Mouse (Mus musculus): ENCODE measurements around the gene Usp50. TPM values are rescaled to one million over a fixed set of nuclear protein-coding genes. Genes with fewer than 3 reads are reported as not detected.
A peak's percentile ranks its signal among the peaks of the same experiment; 100 is the strongest.

The Usp50 gene
- total and polyA plus RNA-seq, 3 experiments: 0.37 to 3.2 (median 0.89) TPM

- Histone ChIP-seq H3K79me2 (replicated peaks; ENCODE audit: control insufficient read depth, extremely low read depth, insufficient read depth, poor library complexity, severe bottlenecking) (peaks cover 22% of the 10 kb centered on the region), H3K27me3 (replicated peaks) (no peaks in the 10 kb centered on the region), H3K9ac (ENCODE audit: insufficient read depth, low read depth) (no peak overlapping the region), H3K4me1 (ENCODE audit: control insufficient read depth in 1 of 2, insufficient read depth in 2 of 2) (peaks cover 0 to 21% of the 10 kb centered on the region in 2 experiments; a peak in 2 of 4 replicates), H3K27ac (ENCODE audit: insufficient read depth, low read depth) (no peak overlapping the region), H3K4me3 (replicated peaks in 1 of 3; ENCODE audit: low read depth in 2 of 3, low read length in 2 of 3, poor library complexity in 1 of 3) (no peak overlapping the region), H3K9me3 (replicated peaks; ENCODE audit: low read length) (no peaks in the 10 kb centered on the region), H3K4me2 (ENCODE audit: insufficient read depth, low read depth, poor library complexity, severe bottlenecking) (no peak overlapping the region), H3K36me3 (replicated peaks in 1 of 2; ENCODE audit: control insufficient read depth in 1 of 2, insufficient read depth in 1 of 2, low read length in 1 of 2) (peaks cover 7 to 37% of the 10 kb centered on the region in 2 experiments)
- DNase-seq (ENCODE audit: extremely low read depth): no peak
- dilution Hi-C loops (cut with MboI; ENCODE audit: extremely low pct_ligation_motif_present, extremely low pct_unique_long_range_greater_than_20kb, low sequenced_read_pairs): no loop called here
- no peak for TF ChIP-seq ZC3H11A (IDR thresholded peaks at IDR 0.05; ENCODE audit: low read depth, low read length)
- no peak for TF ChIP-seq MEF2A (IDR thresholded peaks at IDR 0.05; ENCODE audit: borderline replicate concordance, low read depth, low read length)
- TF ChIP-seq CHD2 (IDR thresholded peaks at IDR 0.05; ENCODE audit: low read length): no peak
- no peak for TF ChIP-seq MAZ (IDR thresholded peaks at IDR 0.05; ENCODE audit: low read depth, low read length)
- no peak for TF ChIP-seq ZMIZ1 (IDR thresholded peaks at IDR 0.05; ENCODE audit: low read depth, low read length)
- in situ Hi-C loops (cut with MboI; ENCODE audit: low pct_ligation_motif_present, low pct_unique_long_range_greater_than_20kb, low sequenced_read_pairs): no loop called here
Measured at GRCm38 (mm10) chr2:126712526-126712925, 70.7 kb downstream of the Usp50 start.

GRCm38 (mm10) chr2:126708361-126708760 lies 74.9 kb downstream of the Usp50 start:
- TF ChIP-seq ELF1 (IDR thresholded peaks at IDR 0.05; ENCODE audit: low read depth, low read length): no peak
- no peak for TF ChIP-seq RCOR1 (conservative IDR thresholded peaks at IDR 0.05; ENCODE audit: low read depth, low read length)
- no peak for TF ChIP-seq MAX (IDR thresholded peaks at IDR 0.05; ENCODE audit: low read length)
- no peak for TF ChIP-seq JUND (conservative IDR thresholded peaks at IDR 0.05; ENCODE audit: low read depth, low read length)
- no peak for TF ChIP-seq MXI1 (IDR thresholded peaks at IDR 0.05; ENCODE audit: low read depth, low read length)
- H3K4me3 ChIP-seq (replicated peaks in 1 of 3; ENCODE audit: low read depth in 2 of 3, low read length in 2 of 3, poor library complexity in 1 of 3): peak overlapping the region in 2 of 3 experiments; percentile 82 to 99
- peaks cover 25% of the 10 kb centered on the region for H3K79me2 ChIP-seq (replicated peaks; ENCODE audit: control insufficient read depth, extremely low read depth, insufficient read depth, poor library complexity, severe bottlenecking)
- H3K9ac ChIP-seq (ENCODE audit: insufficient read depth, low read depth): peak overlapping the region; percentile 69
- no peak for DNase-seq (ENCODE audit: extremely low read depth)
- dilution Hi-C loops (cut with MboI; ENCODE audit: extremely low pct_ligation_motif_present, extremely low pct_unique_long_range_greater_than_20kb, low sequenced_read_pairs) (no loop called here), in situ Hi-C loops (cut with MboI; ENCODE audit: low pct_ligation_motif_present, low pct_unique_long_range_greater_than_20kb, low sequenced_read_pairs) (no loop called here)
- H3K27ac ChIP-seq (ENCODE audit: insufficient read depth, low read depth): no peak overlapping the region
- H3K9me3 ChIP-seq (replicated peaks; ENCODE audit: low read length): no peaks in the 10 kb centered on the region
- peak overlapping the region; percentile 100 for H3K4me2 ChIP-seq (ENCODE audit: insufficient read depth, low read depth, poor library complexity, severe bottlenecking)
- peaks cover 2 to 21% of the 10 kb centered on the region in 2 experiments; a peak in 2 of 4 replicates for H3K4me1 ChIP-seq (ENCODE audit: control insufficient read depth in 1 of 2, insufficient read depth in 2 of 2)
- no peaks in the 10 kb centered on the region for H3K27me3 ChIP-seq (replicated peaks)
- peaks cover 3 to 20% of the 10 kb centered on the region in 2 experiments for H3K36me3 ChIP-seq (replicated peaks in 1 of 2; ENCODE audit: control insufficient read depth in 1 of 2, insufficient read depth in 1 of 2, low read length in 1 of 2)

GRCm38 (mm10) chr2:126707438-126707779 lies 75.9 kb downstream of the Usp50 start:
- peaks cover 6% of the 10 kb centered on the region for H3K9me3 ChIP-seq (replicated peaks; ENCODE audit: low read length)
- H3K4me2 ChIP-seq (ENCODE audit: insufficient read depth, low read depth, poor library complexity, severe bottlenecking): peak overlapping the region; percentile 100
- in situ Hi-C loops (cut with MboI; ENCODE audit: low pct_ligation_motif_present, low pct_unique_long_range_greater_than_20kb, low sequenced_read_pairs): no loop called here
- H3K4me3 ChIP-seq (replicated peaks in 1 of 3; ENCODE audit: low read depth in 2 of 3, low read length in 2 of 3, poor library complexity in 1 of 3): peak overlapping the region; percentile 82 to 99 (median 94)
- peaks cover 2 to 16% of the 10 kb centered on the region in 2 experiments; a peak in 2 of 4 replicates for H3K4me1 ChIP-seq (ENCODE audit: control insufficient read depth in 1 of 2, insufficient read depth in 2 of 2)
- H3K79me2 ChIP-seq (replicated peaks; ENCODE audit: control insufficient read depth, extremely low read depth, insufficient read depth, poor library complexity, severe bottlenecking): peaks cover 24% of the 10 kb centered on the region
- peaks cover 3 to 15% of the 10 kb centered on the region in 2 experiments for H3K36me3 ChIP-seq (replicated peaks in 1 of 2; ENCODE audit: control insufficient read depth in 1 of 2, insufficient read depth in 1 of 2, low read length in 1 of 2)
- 0 out of 2 replicates have a peak overlapping the region, but pooled peaks have one; percentile 32 for H3K27ac ChIP-seq (ENCODE audit: insufficient read depth, low read depth)
- TF ChIP-seq IRF4 (IDR thresholded peaks at IDR 0.05; ENCODE audit: low read depth, low read length): no peak
- TF ChIP-seq ETS1 (conservative IDR thresholded peaks at IDR 0.05; ENCODE audit: low read depth, low read length): no peak
- TF ChIP-seq ELF1 (IDR thresholded peaks at IDR 0.05; ENCODE audit: low read depth, low read length): no peak
- TF ChIP-seq CTCF (conservative IDR thresholded peaks at IDR 0.05 in 1 of 2, IDR thresholded peaks at IDR 0.05 in 1 of 2; ENCODE audit: low read depth in 2 of 2, low read length in 2 of 2): no peak
- no peak for TF ChIP-seq NRF1 (IDR thresholded peaks at IDR 0.05; ENCODE audit: low read depth, low read length)
- TF ChIP-seq UBTF (IDR thresholded peaks at IDR 0.05; ENCODE audit: low read depth, low read length): peak; percentile 23
- TF ChIP-seq CHD1 (IDR thresholded peaks at IDR 0.05; ENCODE audit: low read depth, low read length): no peak
- DNase-seq (ENCODE audit: extremely low read depth): no peak
- dilution Hi-C loops (cut with MboI; ENCODE audit: extremely low pct_ligation_motif_present, extremely low pct_unique_long_range_greater_than_20kb, low sequenced_read_pairs): no loop called here
- peak overlapping the region; percentile 69 for H3K9ac ChIP-seq (ENCODE audit: insufficient read depth, low read depth)
- H3K27me3 ChIP-seq (replicated peaks): no peaks in the 10 kb centered on the region
